Mouse (Mus musculus): Measurements from ENCODE around the gene Igflr1.

- no peak for TF ChIP-seq CTCF (IDR thresholded peaks at IDR 0.05; ENCODE audit: low read depth, low read length)
- TF ChIP-seq POLR2A (IDR thresholded peaks at IDR 0.05; ENCODE audit: borderline replicate concordance, low read depth, low read length): no peak
Measured at GRCm38 (mm10) chr7:30599933-30600353, 34.7 kb downstream of the Igflr1 start.

Data from bone marrow macrophage, adult 2 months (primary cell).